Mouse (Mus musculus) embryonic stem cell, embryonic (primary cell): Measurements from ENCODE around the gene Cracr2b.

Source experiments
- CTCF ChIA-PET, 4 experiments: fragments of 300-600 bp in 2 of 4; fragments of 350-600 bp in 2 of 4; sonication (Branson Sonifier 250); formaldehyde crosslinking; loops; one replicate each; lab custom pipeline; 2022; ENCODE audit warnings: inconsistent platforms in 2 of 4; lab: Charles Lee
- POLR2A ChIA-PET, 4 experiments: fragments of 300-600 bp in 2 of 4; fragments of 350-600 bp in 2 of 4; sonication (Branson Sonifier 250); formaldehyde crosslinking; loops; one replicate each; lab custom pipeline; 2022; ENCODE audit warnings: antibody characterized with exemption in 4 of 4, inconsistent platforms in 1 of 4; lab: Charles Lee

Cracr2b gene

GRCm38 (mm10) chr7:141475805-141476158 lies 14.9 kb downstream of the Cracr2b start:
- POLR2A ChIA-PET = interaction anchor here in 3 of 4 experiments (0.7 to 38.4 kb wide), 45 partner anchors 8 to 619 kb away, joined by 3 to 944 read pairs (median 4); partner anchors contain the start of genes Chid1 (in 3 of the 3), Pnpla2 (in 3 of the 3), Cd151 (in 2 of the 3) and Cracr2b (in 2 of the 3)
- CTCF ChIA-PET = interaction anchor here in 3 of 4 experiments (0.6 to 2.0 kb wide), 7 partner anchors 9 to 534 kb away, joined by 3 to 9 read pairs (median 4); partner anchors contain the start of genes Cd151 (in 1 of the 3) and Cracr2b (in 1 of the 3)

GRCm38 (mm10) chr7:141476226-141476980 lies 15.5 kb downstream of the Cracr2b start:
- CTCF ChIA-PET = interaction anchor here (0.6 to 2.0 kb wide), 17 partner anchors 8 to 1335 kb away, joined by 3 to 11 read pairs (median 4); partner anchors contain the start of genes Cd151 (in 1 of the 4), Cracr2b (in 1 of the 4) and Eps8l2 (in 1 of the 4)
- POLR2A ChIA-PET = interaction anchor here (0.6 to 38.4 kb wide), 45 partner anchors 8 to 1550 kb away, joined by 3 to 944 read pairs (median 4); partner anchors contain the start of genes Chid1 (in 3 of the 4), Pnpla2 (in 3 of the 4), Cd151 (in 2 of the 4) and Cracr2b (in 2 of the 4)

- POLR2A ChIA-PET = interaction anchor here in 3 of 4 experiments (0.6 to 38.4 kb wide), 23 partner anchors 8 to 596 kb away, joined by 3 to 944 read pairs (median 5); partner anchors contain the start of genes Pnpla2 (in 3 of the 3), Cd151 (in 2 of the 3), Chid1 (in 2 of the 3) and Cracr2b (in 2 of the 3)
- CTCF ChIA-PET = interaction anchor here in 3 of 4 experiments (0.6 to 2.0 kb wide), 16 partner anchors 9 to 1336 kb away, joined by 3 to 9 read pairs (median 4); partner anchors contain the start of genes Cracr2b (in 1 of the 3) and Eps8l2 (in 1 of the 3)
These were observed 16.1 kb downstream of the Cracr2b start for GRCm38 (mm10) chr7:141476981-141477370.

- ChIA-PET CTCF (interaction anchor here in 3 of 4 experiments (0.6 to 2.0 kb wide), 10 partner anchors 9 to 538 kb away, joined by 3 to 9 read pairs (median 4); partner anchors contain the start of genes Cracr2b (in 1 of the 3) and Eps8l2 (in 1 of the 3)), POLR2A (interaction anchor here in 3 of 4 experiments (0.6 to 38.4 kb wide), 13 partner anchors 9 to 597 kb away, joined by 3 to 944 read pairs (median 5); partner anchors contain the start of genes Pnpla2 (in 3 of the 3), Cd151 (in 2 of the 3), Chid1 (in 2 of the 3) and Cracr2b (in 2 of the 3))
These were observed 16.8 kb downstream of the Cracr2b start for GRCm38 (mm10) chr7:141477578-141478269.

- CTCF ChIA-PET = interaction anchor here in 2 of 4 experiments (0.6 to 1.3 kb wide), 3 partner anchors 10 to 19 kb away, joined by 3 read pairs; no protein-coding TSS in a partner anchor
- POLR2A ChIA-PET = interaction anchor here in 2 of 4 experiments (1.0 to 38.4 kb wide), 5 partner anchors 19 to 69 kb away, joined by 3 to 944 read pairs (median 7); partner anchors contain the start of genes Cd151 (in 2 of the 2), Chid1 (in 2 of the 2), Cracr2b (in 2 of the 2) and Pnpla2 (in 2 of the 2)
These were observed 17.4 kb downstream of the Cracr2b start for GRCm38 (mm10) chr7:141478270-141478748.

GRCm38 (mm10) chr7:141480842-141481497 lies 20.1 kb downstream of the Cracr2b start:
- POLR2A ChIA-PET = interaction anchor here in 3 of 4 experiments (0.5 to 38.4 kb wide), 37 partner anchors 9 to 443 kb away, joined by 3 to 944 read pairs (median 5); partner anchors contain the start of genes Chid1 (in 3 of the 3), Pnpla2 (in 3 of the 3), Cd151 (in 2 of the 3) and Cracr2b (in 2 of the 3)
- CTCF ChIA-PET = interaction anchor here (0.5 to 4.7 kb wide), 88 partner anchors 9 to 769 kb away, joined by 3 to 49 read pairs (median 4); partner anchors contain the start of genes Cd151 (in 2 of the 4), Chid1 (in 2 of the 4), Taldo1 (in 2 of the 4) and Cracr2b (in 1 of the 4)

- CTCF ChIA-PET = interaction anchor here (0.5 to 4.7 kb wide), 71 partner anchors 10 to 768 kb away, joined by 3 to 49 read pairs (median 5); partner anchors contain the start of genes Cd151 (in 2 of the 4), Chid1 (in 2 of the 4), Cracr2b (in 2 of the 4) and Dusp8 (in 1 of the 4)
These were observed 20.9 kb downstream of the Cracr2b start for GRCm38 (mm10) chr7:141481498-141482401.

GRCm38 (mm10) chr7:141482531-141483024 lies 21.7 kb downstream of the Cracr2b start:
- POLR2A ChIA-PET = interaction anchor here in 3 of 4 experiments (0.5 to 38.4 kb wide), 20 partner anchors 12 to 560 kb away, joined by 3 to 944 read pairs (median 5); partner anchors contain the start of genes Cd151 (in 2 of the 3), Chid1 (in 2 of the 3), Cracr2b (in 2 of the 3) and Deaf1 (in 1 of the 3)

More at GRCm38 (mm10) chr7:141481498-141482401, 20.9 kb downstream of the Cracr2b start:
- POLR2A ChIA-PET = interaction anchor here in 3 of 4 experiments (0.5 to 38.4 kb wide), 43 partner anchors 8 to 561 kb away, joined by 3 to 944 read pairs (median 5); partner anchors contain the start of genes Chid1 (in 3 of the 3), Pnpla2 (in 3 of the 3), Cd151 (in 2 of the 3) and Cracr2b (in 2 of the 3)

GRCm38 (mm10) chr7:141483114-141483653 lies 22.3 kb downstream of the Cracr2b start:
- ChIA-PET POLR2A (interaction anchor here in 3 of 4 experiments (0.6 to 38.4 kb wide), 14 partner anchors 8 to 205 kb away, joined by 3 to 944 read pairs (median 5); partner anchors contain the start of genes Cd151 (in 2 of the 3), Chid1 (in 1 of the 3), Cracr2b (in 1 of the 3) and Pnpla2 (in 1 of the 3)), CTCF (interaction anchor here in 2 of 4 experiments (1.4 to 4.7 kb wide), 6 partner anchors 15 to 184 kb away, joined by 4 to 49 read pairs (median 16); partner anchors contain the start of genes Cd151 (in 1 of the 2), Chid1 (in 1 of the 2) and Cracr2b (in 1 of the 2))

More at GRCm38 (mm10) chr7:141482531-141483024, 21.7 kb downstream of the Cracr2b start:
- CTCF ChIA-PET = interaction anchor here in 2 of 4 experiments (1.1 to 4.7 kb wide), 13 partner anchors 9 to 273 kb away, joined by 3 to 49 read pairs (median 9); partner anchors contain the start of genes Cd151 (in 2 of the 2), Chid1 (in 2 of the 2) and Cracr2b (in 1 of the 2)

- ChIA-PET POLR2A (interaction anchor here in 2 of 4 experiments (0.8 to 38.4 kb wide), 12 partner anchors 9 to 93 kb away, joined by 3 to 944 read pairs (median 4); partner anchors contain the start of genes Polr2l (in 2 of the 2), Tspan4 (in 2 of the 2), Cd151 (in 1 of the 2) and Cracr2b (in 1 of the 2)), CTCF (interaction anchor here in 1 of 4 experiments (4.7 kb wide), 1 partner anchor 17 kb away, joined by 22 read pairs; the partner anchor contains the start of gene Cd151)
These were observed 23.6 kb downstream of the Cracr2b start for GRCm38 (mm10) chr7:141484186-141485120.

- ChIA-PET POLR2A (interaction anchor here in 3 of 4 experiments (0.6 to 38.4 kb wide), 9 partner anchors 8 to 105 kb away, joined by 3 to 944 read pairs (median 4); partner anchors contain the start of genes Polr2l (in 2 of the 3), Tspan4 (in 2 of the 3), Cd151 (in 1 of the 3) and Cracr2b (in 1 of the 3)), CTCF (no interaction called here)
These were observed 24.3 kb downstream of the Cracr2b start for GRCm38 (mm10) chr7:141485186-141485585.

- CTCF ChIA-PET = interaction anchor here in 1 of 4 experiments (1.2 kb wide), 1 partner anchor 173 kb away, joined by 3 read pairs; no protein-coding TSS in a partner anchor
- POLR2A ChIA-PET = interaction anchor here in 3 of 4 experiments (0.6 to 38.4 kb wide), 7 partner anchors 8 to 105 kb away, joined by 3 to 944 read pairs (median 4); partner anchors contain the start of genes Cd151 (in 1 of the 3), Chid1 (in 1 of the 3), Cracr2b (in 1 of the 3) and Pnpla2 (in 1 of the 3)
These were observed 24.7 kb downstream of the Cracr2b start for GRCm38 (mm10) chr7:141485606-141486005.
